Mouse (Mus musculus): ENCODE measurements around the gene Noa1. TPM values are rescaled to one million over a fixed set of nuclear protein-coding genes. Genes with fewer than 3 reads are reported as not detected.

The Noa1 gene
- 29.1 and 30.5 TPM in 2 replicates for polyA plus RNA-seq (2015; fragmentation: Nextera tagmentation; extraction: Ambion mirVana)

DNA sequence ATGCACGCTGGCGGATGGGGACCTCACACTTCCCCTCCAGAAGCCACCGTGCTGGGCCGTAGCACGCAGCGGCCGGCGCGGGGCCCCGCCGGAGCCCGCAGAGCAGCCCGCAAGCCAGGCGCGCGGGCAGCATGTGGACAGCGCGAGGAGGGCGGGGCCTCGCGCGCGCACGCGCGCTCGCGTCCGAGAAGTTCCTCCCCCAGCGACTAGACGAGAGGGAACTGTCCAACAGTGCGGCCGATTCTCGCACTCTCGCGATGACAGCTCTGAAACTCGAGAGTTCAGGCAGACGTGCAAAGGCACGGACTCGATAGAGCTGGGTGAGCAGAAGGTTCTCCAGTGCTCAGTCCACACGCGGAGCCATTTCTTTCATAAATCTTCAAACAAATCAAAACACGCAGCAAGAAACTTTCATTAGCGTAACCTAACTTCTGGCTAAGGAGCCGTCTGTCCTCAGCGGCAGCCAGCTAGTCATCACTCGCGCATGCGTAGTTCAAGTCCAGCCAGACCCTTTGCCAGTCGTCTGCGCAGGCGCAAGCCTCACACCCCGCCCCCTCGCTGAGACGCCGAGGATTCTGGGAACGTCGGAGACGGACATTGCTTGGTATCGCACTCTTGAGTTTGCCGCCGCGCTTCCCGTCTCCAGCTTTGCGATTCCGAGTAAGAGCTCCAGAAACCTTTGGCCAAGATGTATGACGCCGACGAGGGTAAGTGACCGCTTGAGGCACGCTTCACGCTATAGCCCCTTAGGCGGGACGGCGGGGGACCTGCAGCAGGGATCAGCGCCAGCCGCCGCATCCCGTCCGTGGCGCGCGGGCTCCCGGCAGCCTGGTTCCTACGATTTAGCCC is at the start of gene Noa1, which contains the start of gene Polr2b:
Gene Noa1, minus strand, starts transcription at position 161 of the 849 bp plus-strand sequence.
Gene Polr2b, plus strand, starts transcription at position 224 of the 849 bp plus-strand sequence.
- Histone ChIP-seq H3K9me3 (no peaks in the 10 kb centered on the region), H3K4me2 (peak within 1 kb of the TSS; percentile 100), H3K4me1 (peaks cover 26% of the 10 kb centered on the region), H3K36me3 (peaks cover 47% of the 10 kb centered on the region), H3K4me3 (peak within 1 kb of the TSS; percentile 82), H3K27me3 (no peaks in the 10 kb centered on the region), H3K9ac (peak within 1 kb of the TSS; percentile 93), H3K27ac (peak within 1 kb of the TSS; percentile 95)
- WGBS: under 1% methylated on average over 85 of the region's 85 CpGs
- peak; percentile 96 for ATAC-seq (ENCODE audit: insufficient number of reproducible peaks, insufficient read depth, low FRiP score, low TSS enrichment, low read depth)

DNA sequence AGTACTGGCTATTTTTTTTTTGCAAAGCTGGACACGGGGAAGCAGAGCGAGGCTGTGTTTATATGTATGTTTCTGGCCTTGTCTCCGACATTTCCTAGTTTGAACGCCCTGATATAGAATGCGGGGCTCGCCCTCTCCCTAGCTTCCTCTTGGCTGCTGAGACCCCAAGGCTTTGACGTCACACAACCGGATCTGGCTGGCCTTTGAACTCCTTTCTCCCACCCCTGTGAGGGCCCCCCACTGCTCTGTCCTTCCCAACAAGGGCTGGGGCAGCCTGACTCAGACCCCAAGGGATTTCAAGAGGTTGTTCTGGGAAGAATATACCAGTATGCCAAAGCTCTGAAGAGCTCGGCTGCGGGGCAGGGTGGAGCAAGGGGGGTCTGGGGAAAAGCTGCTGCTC is 48.5 kb upstream of the Noa1 start:
- Histone ChIP-seq H3K9me3 (no peaks in the 10 kb centered on the region), H3K4me1 (peaks cover 40% of the 10 kb centered on the region), H3K27ac (peak overlapping the region; percentile 66), H3K4me3 (peak overlapping the region; percentile 39), H3K4me2 (peak overlapping the region; percentile 54), H3K27me3 (no peaks in the 10 kb centered on the region), H3K9ac (peak overlapping the region; percentile 62), H3K36me3 (no peaks in the 10 kb centered on the region)
- no peak for ATAC-seq (ENCODE audit: insufficient number of reproducible peaks, insufficient read depth, low FRiP score, low TSS enrichment, low read depth)
- 4% methylated on average over 10 of the region's 10 CpGs for WGBS

- WGBS: 19% methylated on average over 22 of the region's 22 CpGs
- ATAC-seq (ENCODE audit: insufficient number of reproducible peaks, insufficient read depth, low FRiP score, low TSS enrichment, low read depth): 0 out of 2 replicates have a peak, but pooled peaks have one; percentile 50
- H3K27ac ChIP-seq: peak overlapping the region; percentile 66
- peaks cover 40% of the 10 kb centered on the region for H3K4me1 ChIP-seq
- peak overlapping the region; percentile 54 for H3K4me2 ChIP-seq
- H3K9me3 ChIP-seq: no peaks in the 10 kb centered on the region
- no peaks in the 10 kb centered on the region for H3K36me3 ChIP-seq
- peak overlapping the region; percentile 62 for H3K9ac ChIP-seq
- H3K4me3 ChIP-seq: peak overlapping the region; percentile 39
- H3K27me3 ChIP-seq: no peaks in the 10 kb centered on the region
Measured at GRCm38 (mm10) chr5:77357405-77358149, 47.7 kb upstream of the Noa1 start.

- 38% methylated on average over 19 of the region's 19 CpGs for WGBS
Measured at GRCm38 (mm10) chr5:77355307-77356265, 45.7 kb upstream of the Noa1 start.

GRCm38 (mm10) chr5:77354361-77354787 is 44.5 kb upstream of the Noa1 start:
- Histone ChIP-seq H3K9me3 (no peaks in the 10 kb centered on the region), H3K4me3 (peak overlapping the region; percentile 32), H3K4me2 (peak overlapping the region; percentile 60), H3K9ac (peak overlapping the region; percentile 59), H3K4me1 (peaks cover 44% of the 10 kb centered on the region), H3K36me3 (peaks cover 17% of the 10 kb centered on the region), H3K27me3 (no peaks in the 10 kb centered on the region), H3K27ac (peak overlapping the region; percentile 86; the same call in 1 of the 2 replicates)
- WGBS: 6% methylated on average over 16 of the region's 16 CpGs
- no peak for ATAC-seq (ENCODE audit: insufficient number of reproducible peaks, insufficient read depth, low FRiP score, low TSS enrichment, low read depth)

More at GRCm38 (mm10) chr5:77355307-77356265, 45.7 kb upstream of the Noa1 start:
- Histone ChIP-seq H3K4me1 (peaks cover 44% of the 10 kb centered on the region), H3K9me3 (no peaks in the 10 kb centered on the region), H3K27me3 (no peaks in the 10 kb centered on the region), H3K27ac (peak overlapping the region; percentile 86), H3K4me3 (no peak overlapping the region), H3K9ac (0 out of 2 replicates have a peak overlapping the region, but pooled peaks have one; percentile 22), H3K4me2 (peak overlapping the region; percentile 60), H3K36me3 (peaks cover 7% of the 10 kb centered on the region)
- ATAC-seq (ENCODE audit: insufficient number of reproducible peaks, insufficient read depth, low FRiP score, low TSS enrichment, low read depth): no peak

GRCm38 (mm10) chr5:77351691-77352090 is 41.8 kb upstream of the Noa1 start:
- WGBS: 65% methylated on average over 9 of the region's 9 CpGs
- ATAC-seq (ENCODE audit: insufficient number of reproducible peaks, insufficient read depth, low FRiP score, low TSS enrichment, low read depth): no peak
- H3K9me3 ChIP-seq: no peaks in the 10 kb centered on the region
- no peak overlapping the region for H3K27ac ChIP-seq
- no peak overlapping the region for H3K9ac ChIP-seq
- H3K27me3 ChIP-seq: no peaks in the 10 kb centered on the region
- no peak overlapping the region for H3K4me3 ChIP-seq
- H3K36me3 ChIP-seq: peaks cover 43% of the 10 kb centered on the region
- H3K4me1 ChIP-seq: peaks cover 26% of the 10 kb centered on the region
- no peak overlapping the region for H3K4me2 ChIP-seq

DNA sequence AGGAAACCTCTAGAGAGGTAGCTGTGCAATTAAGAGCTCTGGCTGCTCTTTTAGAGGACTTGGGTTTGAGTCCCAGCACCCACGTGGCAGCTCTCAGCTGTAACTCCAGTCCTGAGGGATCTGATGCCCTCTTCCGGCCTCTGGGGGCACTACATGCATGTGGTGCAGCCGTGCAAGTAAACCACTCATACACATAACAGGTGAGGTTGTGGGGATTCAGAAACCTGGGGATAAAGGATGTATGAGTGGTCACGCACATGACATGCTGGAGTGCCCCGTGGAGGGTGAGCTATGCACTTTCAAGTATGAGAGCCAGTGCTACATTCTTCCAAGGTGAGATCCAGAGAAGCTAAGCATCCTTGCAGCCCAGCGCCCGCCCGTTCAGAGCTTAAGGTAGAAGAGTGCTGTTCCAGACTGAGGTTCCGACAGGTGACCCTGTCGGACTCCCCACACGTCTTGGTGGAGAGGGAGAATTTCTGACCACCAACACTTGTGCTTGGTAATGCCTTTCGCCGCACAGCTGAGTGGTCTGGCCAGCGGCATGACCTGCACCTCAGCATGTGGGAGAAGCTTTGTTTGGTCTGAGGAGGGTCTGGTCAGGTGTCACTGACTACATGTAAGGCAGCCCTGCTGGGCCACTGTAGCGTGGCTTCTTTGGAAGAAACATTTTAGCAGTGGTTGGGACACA is 40.2 kb upstream of the Noa1 start:
- Histone ChIP-seq H3K27me3 (no peaks in the 10 kb centered on the region), H3K9me3 (no peaks in the 10 kb centered on the region), H3K27ac (no peak overlapping the region), H3K9ac (no peak overlapping the region), H3K36me3 (peaks cover 56% of the 10 kb centered on the region), H3K4me3 (no peak overlapping the region), H3K4me1 (peaks cover 10% of the 10 kb centered on the region), H3K4me2 (no peak overlapping the region)
- 92% methylated on average over 15 of the region's 15 CpGs for WGBS
- ATAC-seq (ENCODE audit: insufficient number of reproducible peaks, insufficient read depth, low FRiP score, low TSS enrichment, low read depth): no peak

DNA sequence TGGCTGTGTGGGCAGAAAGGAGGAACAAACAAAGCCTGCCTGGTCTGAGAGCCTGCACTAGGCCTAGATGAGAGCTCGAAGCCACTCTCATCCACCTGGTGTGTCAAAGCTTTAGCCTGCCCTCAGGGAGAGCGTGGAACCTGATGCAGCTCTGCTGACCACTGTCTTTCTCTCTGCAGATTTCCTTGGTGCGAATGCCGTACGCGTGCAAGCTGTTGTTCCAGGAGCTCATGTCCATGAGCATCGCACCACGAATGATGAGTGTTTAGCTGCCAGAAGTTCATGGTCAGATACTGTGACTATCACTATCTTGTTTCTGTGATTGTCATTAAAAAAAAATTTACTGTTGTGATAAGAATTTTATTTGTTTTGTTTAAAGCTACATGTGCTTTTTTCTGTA is 39.0 kb upstream of the Noa1 start:
- H3K9me3 ChIP-seq: no peaks in the 10 kb centered on the region
- H3K9ac ChIP-seq: no peak overlapping the region
- H3K4me3 ChIP-seq: no peak overlapping the region
- ATAC-seq (ENCODE audit: insufficient number of reproducible peaks, insufficient read depth, low FRiP score, low TSS enrichment, low read depth): no peak
- H3K27me3 ChIP-seq: no peaks in the 10 kb centered on the region
- H3K36me3 ChIP-seq: peaks cover 67% of the 10 kb centered on the region
- H3K27ac ChIP-seq: no peak overlapping the region
- H3K4me2 ChIP-seq: no peak overlapping the region
- H3K4me1 ChIP-seq: peaks cover 4% of the 10 kb centered on the region
- WGBS: 97% methylated on average over 8 of the region's 8 CpGs

GRCm38 (mm10) chr5:77340033-77340432 is 30.1 kb upstream of the Noa1 start:
- H3K36me3 ChIP-seq: peaks cover 94% of the 10 kb centered on the region

DNA sequence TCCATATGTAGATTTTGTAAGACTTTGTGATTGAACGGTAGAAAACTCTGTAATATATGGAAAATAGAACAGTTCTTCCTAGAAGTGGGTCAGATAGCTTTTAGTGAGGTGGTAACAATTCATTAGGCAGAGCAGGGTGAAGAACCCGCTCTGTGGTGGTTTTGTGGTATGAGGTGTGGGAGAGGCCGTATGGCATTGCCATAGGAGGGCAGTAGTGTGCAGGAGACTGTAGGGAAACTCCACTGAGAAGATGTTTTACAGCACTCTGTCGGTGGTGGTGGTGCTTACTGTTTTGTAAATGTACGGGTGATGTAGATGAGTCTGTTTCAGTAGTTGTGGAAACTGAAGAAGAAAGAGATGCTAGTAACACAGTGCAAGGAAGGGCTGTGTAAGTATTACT is 20.3 kb upstream of the Noa1 start:
- Histone ChIP-seq H3K4me3 (no peak overlapping the region), H3K27ac (no peak overlapping the region), H3K9ac (no peak overlapping the region), H3K9me3 (no peaks in the 10 kb centered on the region), H3K4me2 (no peak overlapping the region), H3K4me1 (no peaks in the 10 kb centered on the region), H3K27me3 (no peaks in the 10 kb centered on the region), H3K36me3 (peaks cover 87% of the 10 kb centered on the region)
- ATAC-seq (ENCODE audit: insufficient number of reproducible peaks, insufficient read depth, low FRiP score, low TSS enrichment, low read depth): no peak
- WGBS: 77% methylated on average over 5 of the region's 5 CpGs

More at GRCm38 (mm10) chr5:77340033-77340432, 30.1 kb upstream of the Noa1 start:
- Histone ChIP-seq H3K9me3 (no peaks in the 10 kb centered on the region), H3K4me3 (no peak overlapping the region), H3K4me1 (no peaks in the 10 kb centered on the region), H3K9ac (no peak overlapping the region), H3K27ac (no peak overlapping the region), H3K27me3 (no peaks in the 10 kb centered on the region), H3K4me2 (no peak overlapping the region)
- no peak for ATAC-seq (ENCODE audit: insufficient number of reproducible peaks, insufficient read depth, low FRiP score, low TSS enrichment, low read depth)
- 85% methylated on average over 4 of the region's 4 CpGs for WGBS

Data from embryonic facial prominence, embryonic 13.5 days (tissue).